Comparison of ENCODE assay signal across 8 mouse cellular contexts in the genomic region with DNA sequence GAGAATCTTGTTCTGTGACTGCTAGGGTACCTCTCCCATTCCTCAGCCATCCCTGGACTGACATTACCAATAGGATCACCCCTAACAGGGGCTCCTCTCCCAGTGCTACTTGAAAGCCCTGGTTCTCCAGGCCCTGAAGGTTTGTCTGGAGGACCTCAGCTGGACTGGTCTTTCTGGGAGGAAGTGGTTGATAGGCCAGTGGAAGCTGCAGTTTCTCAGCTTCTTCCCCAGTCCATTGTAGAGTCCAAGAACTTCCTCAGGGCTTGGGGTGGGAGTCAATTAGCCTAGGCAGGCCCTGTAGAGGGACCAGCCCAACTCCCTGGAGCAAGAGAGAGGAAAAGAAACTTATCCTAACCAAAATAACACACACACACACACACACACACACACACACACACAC. TPM values are rescaled to one million over a fixed set of nuclear protein-coding genes. Genes with fewer than 3 reads are reported as not detected.
A peak's percentile ranks its signal among the peaks of the same experiment; 100 is the strongest.
DNase-seq lines count a peak whose midpoint lies in the region; ATAC-seq and TF ChIP-seq lines count a peak whose summit lies in the region.
"Had no signal": no experiment of that assay in that cellular context is flagged by ENCODE, and none has a peak within 500 bp of the region (broad histone marks: within the 10 kb centered on the region; RNA-seq: fewer than 3 reads in every experiment).

No protein-coding gene starts in this region.

- no peaks in the 10 kb centered on the region for H3K36me3 ChIP-seq in hindbrain, embryonic 11.5 days (ENCODE audit: control insufficient read depth, insufficient read depth, low read length)
- H3K36me3 ChIP-seq in hindbrain, embryonic 14.5 days (replicated peaks; ENCODE audit: control insufficient read depth, insufficient read depth): no peaks in the 10 kb centered on the region
- no peaks in the 10 kb centered on the region for H3K36me3 ChIP-seq in thymus, adult 2 months (ENCODE audit: control insufficient read depth, insufficient read depth, low read length)
- no peaks in the 10 kb centered on the region for H3K36me3 ChIP-seq in limb, embryonic 11.5 days (ENCODE audit: control insufficient read depth, insufficient read depth, low read length)

- H3K4me3 ChIP-seq in hindbrain, embryonic 11.5 days (ENCODE audit: low read depth, low read length): no peak overlapping the region
- no peak overlapping the region for H3K4me3 ChIP-seq in hindbrain, embryonic 14.5 days (replicated peaks; ENCODE audit: low read length)
- H3K4me3 ChIP-seq in thymus, adult 2 months (ENCODE audit: control insufficient read depth, insufficient read depth, low read length): peak overlapping the region; percentile 29
- no peak overlapping the region for H3K4me3 ChIP-seq in limb, embryonic 11.5 days (ENCODE audit: low read depth, low read length)

- no peak for DNase-seq in hindbrain, embryonic 11.5 days (ENCODE audit: low spot score)
- no peak for DNase-seq in hindbrain, embryonic 14.5 days (ENCODE audit: low spot score)
- no peak for DNase-seq in thymus, adult 2 months
- no peak for DNase-seq in thymus, postnatal 14 days
- DNase-seq in limb, embryonic 11.5 days (ENCODE audit: low spot score): no peak
- DNase-seq in embryo, embryonic 11 days: no peak
- DNase-seq: gastrocnemius, postnatal 25 days had no signal

- no peaks in the 10 kb centered on the region for H3K9me3 ChIP-seq in hindbrain, embryonic 11.5 days (ENCODE audit: control insufficient read depth, low read length)
- no peaks in the 10 kb centered on the region for H3K9me3 ChIP-seq in hindbrain, embryonic 14.5 days (ENCODE audit: control insufficient read depth, low read length)
- no peaks in the 10 kb centered on the region for H3K9me3 ChIP-seq in limb, embryonic 11.5 days (ENCODE audit: control insufficient read depth, low read length)

- H3K27me3 ChIP-seq in hindbrain, embryonic 11.5 days (ENCODE audit: control insufficient read depth, insufficient read depth, low read length): no peaks in the 10 kb centered on the region
- H3K27me3 ChIP-seq in hindbrain, embryonic 14.5 days (ENCODE audit: control insufficient read depth, insufficient read depth, low read length): no peaks in the 10 kb centered on the region
- H3K27me3 ChIP-seq in thymus, adult 2 months (ENCODE audit: control insufficient read depth, insufficient read depth, low read length): no peaks in the 10 kb centered on the region
- no peaks in the 10 kb centered on the region for H3K27me3 ChIP-seq in limb, embryonic 11.5 days (ENCODE audit: control insufficient read depth, insufficient read depth, low read length)

- no peak for TF ChIP-seq POLR2A in thymus, adult 2 months (IDR thresholded peaks at IDR 0.05; ENCODE audit: control insufficient read depth, extremely low read depth, insufficient read depth, low read length, poor library complexity)

- H3K9ac ChIP-seq in hindbrain, embryonic 11.5 days (ENCODE audit: low read depth, low read length): no peak overlapping the region
- no peak overlapping the region for H3K9ac ChIP-seq in hindbrain, embryonic 14.5 days
- no peak overlapping the region for H3K9ac ChIP-seq in limb, embryonic 11.5 days (ENCODE audit: low read length)

- TF ChIP-seq CTCF in thymus, adult 2 months (IDR thresholded peaks at IDR 0.05; ENCODE audit: borderline replicate concordance, control insufficient read depth, extremely low read depth, insufficient read depth, low read length, poor library complexity): no peak

- H3K4me2 ChIP-seq in hindbrain, embryonic 11.5 days (replicated peaks; ENCODE audit: low read depth, low read length): no peak overlapping the region
- no peak overlapping the region for H3K4me2 ChIP-seq in hindbrain, embryonic 14.5 days (replicated peaks)
- H3K4me2 ChIP-seq in limb, embryonic 11.5 days (ENCODE audit: low read depth, severe bottlenecking): no peak overlapping the region

- no peak for ATAC-seq in hindbrain, embryonic 11.5 days (ENCODE audit: low FRiP score)
- no peak for ATAC-seq in hindbrain, embryonic 14.5 days (ENCODE audit: low FRiP score)
- no peak for ATAC-seq in limb, embryonic 11.5 days (ENCODE audit: insufficient number of reproducible peaks, low FRiP score, low TSS enrichment, low read depth)
- no peak for ATAC-seq in erythroid progenitor cell, adult 5-6 weeks (replicated peaks; ENCODE audit: low FRiP score, poor library complexity, severe bottlenecking)

- peaks cover 3% of the 10 kb centered on the region; the same call in 1 of the 2 replicates for H3K4me1 ChIP-seq in hindbrain, embryonic 11.5 days (replicated peaks; ENCODE audit: control insufficient read depth, insufficient read depth, low read length)
- H3K4me1 ChIP-seq in hindbrain, embryonic 14.5 days (replicated peaks; ENCODE audit: control insufficient read depth, insufficient read depth, low read length): no peaks in the 10 kb centered on the region
- H3K4me1 ChIP-seq in thymus, adult 2 months (replicated peaks; ENCODE audit: control insufficient read depth, insufficient read depth, low read length): peaks cover 58% of the 10 kb centered on the region
- peaks cover 9% of the 10 kb centered on the region for H3K4me1 ChIP-seq in limb, embryonic 11.5 days (ENCODE audit: control insufficient read depth, insufficient read depth, low read length)

- H3K27ac ChIP-seq in hindbrain, embryonic 11.5 days (ENCODE audit: low read depth, low read length): peak overlapping the region; percentile 67
- no peak overlapping the region for H3K27ac ChIP-seq in hindbrain, embryonic 14.5 days
- peak overlapping the region; percentile 95 for H3K27ac ChIP-seq in thymus, adult 2 months (ENCODE audit: control insufficient read depth, insufficient read depth, low read length)
- H3K27ac ChIP-seq in limb, embryonic 11.5 days (replicated peaks; ENCODE audit: low read depth, low read length): peak overlapping the region; percentile 52

RNA-seq across cellular contexts. Expression of a gene that starts 11.8 kb away (rescaled TPM):
- polyA plus RNA-seq in hindbrain, embryonic 11.5 days (2014; fragmentation: Nextera tagmentation; extraction: Ambion mirVana): 162 and 169 TPM in 2 replicates
- polyA plus RNA-seq in hindbrain, embryonic 14.5 days (2014; fragmentation: Nextera tagmentation; extraction: Ambion mirVana): 137 and 152 TPM in 2 replicates
- polyA plus RNA-seq in thymus, adult 2 months (2012; rRNA removed): 172 and 215 TPM in 2 replicates
- polyA plus RNA-seq in limb, embryonic 11.5 days (2014; fragmentation: Nextera tagmentation; extraction: Ambion mirVana): 184 TPM in 2 replicates
- 101 and 170 TPM in 2 replicates for total RNA-seq in erythroid progenitor cell, adult 5-6 weeks (2015; ENCODE audit: low replicate concordance)
- total RNA-seq in erythroid progenitor cell, adult 5-6 weeks (2017; ENCODE audit: low replicate concordance): 27.0 and 66.5 TPM in 2 replicates

RNA-seq across cellular contexts. Expression of a gene that starts 34.8 kb away (rescaled TPM):
- polyA plus RNA-seq in hindbrain, embryonic 11.5 days (2014; fragmentation: Nextera tagmentation; extraction: Ambion mirVana): 6.4 and 10.0 TPM in 2 replicates
- 43.8 and 46.9 TPM in 2 replicates for polyA plus RNA-seq in hindbrain, embryonic 14.5 days (2014; fragmentation: Nextera tagmentation; extraction: Ambion mirVana)
- 25.3 and 27.9 TPM in 2 replicates for polyA plus RNA-seq in thymus, adult 2 months (2012; rRNA removed)
- polyA plus RNA-seq in limb, embryonic 11.5 days (2014; fragmentation: Nextera tagmentation; extraction: Ambion mirVana): 1.7 and 2.4 TPM in 2 replicates
- total RNA-seq in erythroid progenitor cell, adult 5-6 weeks (2015; ENCODE audit: low replicate concordance): 6.7 and 8.6 TPM in 2 replicates
- total RNA-seq in erythroid progenitor cell, adult 5-6 weeks (2017; ENCODE audit: low replicate concordance): 9.2 and 21.3 TPM in 2 replicates
